Mouse (Mus musculus): ENCODE measurements around the gene U2af2. TPM values are rescaled to one million over a fixed set of nuclear protein-coding genes. Genes with fewer than 3 reads are reported as not detected.
"Not testable (repeated sequence)": the region's sequence is repeated elsewhere in the genome, so short reads cannot be mapped to it uniquely, and the experiment has no call there.

Gene U2af2
- total RNA-seq, 2 experiments from 2014 or later = 163 to 176 TPM

DNA sequence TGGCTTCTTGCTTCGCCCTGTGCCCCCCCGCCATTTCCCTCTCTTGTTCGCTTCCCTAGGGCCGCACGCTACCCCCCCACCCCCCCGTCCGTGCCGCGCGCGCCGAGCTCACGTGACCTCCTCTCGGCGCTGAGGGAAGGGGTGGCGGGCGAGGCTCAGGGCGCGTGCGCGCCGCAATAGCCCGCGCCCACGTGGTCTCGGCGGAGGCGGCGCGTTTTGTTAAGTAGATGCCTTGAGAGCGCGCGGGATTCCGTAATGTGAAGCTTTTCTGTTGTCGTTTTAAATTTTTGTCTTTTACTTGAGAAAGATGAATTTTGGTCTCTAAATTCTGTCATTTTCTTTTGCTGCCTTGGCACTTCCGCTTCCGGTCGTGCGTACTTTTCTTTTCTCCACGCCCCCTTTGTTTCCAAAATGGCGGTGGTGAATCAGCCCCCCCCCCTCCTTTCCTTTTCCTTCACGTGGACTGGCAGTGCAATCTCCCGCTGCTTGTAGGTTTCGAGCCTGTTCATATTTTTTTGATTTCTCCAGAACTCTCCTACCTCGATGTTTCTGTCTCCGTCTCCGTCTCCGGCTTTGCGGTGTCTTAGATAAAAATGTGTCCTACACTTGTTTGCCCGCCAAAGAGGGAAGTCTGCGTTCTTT is 538 bp downstream of the U2af2 start:
- DNase-seq (ENCODE audit: low spot score in 2 of 2) = peak in 1 of 2 experiments; percentile 76

DNA sequence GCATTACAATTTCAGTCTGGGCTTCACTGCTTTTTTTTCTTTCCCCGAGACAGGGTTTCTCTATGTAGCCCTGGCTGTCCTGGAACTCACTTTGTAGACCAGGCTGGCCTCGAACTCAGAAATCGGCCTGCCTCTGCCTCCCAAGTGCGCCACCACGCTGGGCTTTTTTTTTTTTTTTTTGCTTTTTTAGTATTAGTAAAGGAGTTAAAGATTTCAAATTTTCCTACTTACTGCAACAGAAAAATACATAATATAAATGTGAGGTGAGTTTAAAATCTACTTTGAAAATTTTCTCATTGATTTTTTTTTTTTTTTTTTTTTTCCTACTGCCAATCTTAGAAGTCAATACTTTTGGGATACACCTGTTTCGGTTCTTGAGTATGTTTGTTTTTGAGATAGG is 2.9 kb downstream of the U2af2 start:
- DNase-seq (ENCODE audit: low spot score in 2 of 2) = no peak

GRCm38 (mm10) chr7:5073586-5073985 is 11.6 kb downstream of the U2af2 start:
- DNase-seq (ENCODE audit: low spot score in 2 of 2) = no peak

- DNase-seq (ENCODE audit: low spot score in 2 of 2) = no peak
These were observed 13.0 kb downstream of the U2af2 start for GRCm38 (mm10) chr7:5074984-5075383.

DNA sequence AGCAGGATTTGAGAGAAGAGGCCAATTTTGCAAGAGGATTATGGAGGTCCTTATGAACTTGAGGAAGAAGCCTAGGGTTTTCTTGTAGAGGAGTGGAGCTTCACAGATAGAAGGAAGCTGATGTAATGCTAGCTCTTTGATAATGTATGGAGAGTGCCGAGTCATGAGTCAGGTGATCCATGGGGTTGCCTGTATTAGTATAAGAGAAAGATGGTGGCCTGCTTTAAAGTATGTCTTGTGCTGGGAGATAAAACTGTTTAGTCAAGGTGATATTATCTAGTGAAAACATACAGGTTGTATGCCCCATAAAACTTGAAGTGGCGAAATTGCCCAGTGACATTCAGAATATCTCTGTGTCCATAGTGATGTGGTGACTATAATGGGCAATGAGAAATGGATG is 15.0 kb downstream of the U2af2 start:
- DNase-seq (ENCODE audit: low spot score in 2 of 2) = no peak

DNA sequence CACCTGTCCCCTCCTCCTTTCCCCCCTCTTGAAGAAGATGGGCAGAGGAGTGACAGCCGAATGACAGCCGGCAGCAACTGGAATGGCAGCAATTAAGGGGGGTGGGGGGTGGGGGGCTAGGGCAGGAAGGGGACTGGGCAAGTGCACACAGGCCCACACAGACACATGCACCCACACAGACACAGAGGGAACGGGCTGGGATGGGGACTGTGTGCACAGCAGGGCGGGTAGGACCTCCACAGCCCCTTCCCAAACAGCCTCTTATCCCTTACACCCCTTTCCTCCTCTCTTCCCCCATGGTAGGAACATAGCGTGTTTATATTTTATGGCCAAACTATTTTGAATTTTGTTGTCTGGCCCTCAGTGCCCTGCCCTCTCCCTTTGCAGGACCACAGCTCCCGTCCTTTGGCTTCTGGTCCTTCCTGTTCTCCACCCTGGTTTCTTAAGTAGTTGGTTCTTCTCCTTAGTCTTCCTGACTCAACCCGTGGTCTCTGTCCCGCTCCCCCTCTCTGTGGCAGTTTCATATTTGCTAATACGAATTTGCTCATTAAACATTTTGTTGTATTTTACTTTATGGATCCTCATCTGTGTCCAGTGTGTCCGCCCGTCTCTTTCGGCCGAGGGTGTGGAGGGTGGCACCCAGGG is 17.5 kb downstream of the U2af2 start:
- not testable (repeated sequence) for DNase-seq (ENCODE audit: low spot score in 2 of 2)

DNA sequence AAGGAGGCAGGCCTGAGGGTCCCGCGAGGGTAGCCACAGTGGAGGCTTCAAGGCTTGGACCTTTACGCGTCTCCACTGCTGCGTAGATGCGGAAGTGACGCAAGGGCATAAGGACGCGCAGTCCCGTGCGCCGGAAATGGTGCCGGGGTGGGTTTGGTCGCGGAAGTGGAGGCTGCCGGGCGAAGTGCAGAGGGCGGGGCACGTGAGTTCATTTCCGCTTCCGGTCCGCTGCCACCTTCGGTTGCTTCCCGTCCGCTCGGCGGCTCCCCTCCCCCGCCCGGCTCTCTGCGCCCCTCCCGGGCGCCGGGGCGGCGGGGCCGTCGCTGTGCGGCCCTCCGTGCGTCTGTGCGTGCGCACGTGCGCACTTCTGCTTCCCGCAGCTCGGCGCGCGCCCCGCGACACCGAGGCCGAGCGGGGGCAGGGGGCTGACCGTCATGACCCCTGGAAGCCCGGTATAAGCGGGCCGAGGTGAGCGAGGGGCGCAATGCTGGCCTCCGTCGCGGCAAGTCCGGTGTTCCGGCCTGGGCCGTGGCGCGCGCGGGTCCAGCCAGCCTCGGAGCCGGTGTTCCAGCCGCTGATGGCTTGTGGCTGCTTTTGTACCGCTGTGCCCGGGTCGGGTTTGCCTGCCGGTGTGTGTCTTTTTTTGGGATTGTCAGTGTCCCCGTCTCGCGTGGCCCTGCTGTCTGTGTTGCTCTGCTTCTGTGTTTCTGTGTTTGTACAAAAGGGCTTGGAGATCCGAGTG is 18.2 kb downstream of the U2af2 start, which contains the start of gene Epn1:
Epn1 (plus strand) TSS at position 226 of the 742 bp plus-strand sequence.
- peak; percentile 94 to 98 for DNase-seq (ENCODE audit: low spot score in 2 of 2)

- DNase-seq (ENCODE audit: low spot score in 2 of 2) = no peak
These were observed 18.9 kb downstream of the U2af2 start for GRCm38 (mm10) chr7:5080815-5081214.

GRCm38 (mm10) chr7:5081241-5081640 is 19.3 kb downstream of the U2af2 start:
- no peak for DNase-seq (ENCODE audit: low spot score in 2 of 2)

DNA sequence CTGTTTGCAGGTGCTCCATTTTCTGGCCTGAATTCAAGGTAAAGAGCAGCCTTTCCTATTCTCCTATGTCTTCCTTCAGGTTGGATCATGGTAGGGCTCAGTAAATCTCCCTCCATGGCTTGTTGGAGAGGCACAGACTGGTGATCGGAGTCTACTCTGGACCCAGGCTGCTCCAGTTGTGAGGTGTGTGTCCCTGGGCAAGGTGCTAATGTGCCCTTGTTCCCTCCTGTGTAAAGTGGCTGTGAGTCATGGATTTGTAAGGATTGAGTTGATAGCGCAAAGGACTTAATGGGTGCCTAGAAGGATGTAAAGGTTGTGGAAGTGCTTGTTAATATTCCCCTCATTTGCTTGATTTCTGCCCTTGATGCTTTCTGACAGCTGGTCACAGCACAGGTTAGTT is 20.0 kb downstream of the U2af2 start:
- no peak for DNase-seq (ENCODE audit: low spot score in 2 of 2)

GRCm38 (mm10) chr7:5083325-5084105 is 21.6 kb downstream of the U2af2 start:
- no peak for DNase-seq (ENCODE audit: low spot score in 2 of 2)

DNA sequence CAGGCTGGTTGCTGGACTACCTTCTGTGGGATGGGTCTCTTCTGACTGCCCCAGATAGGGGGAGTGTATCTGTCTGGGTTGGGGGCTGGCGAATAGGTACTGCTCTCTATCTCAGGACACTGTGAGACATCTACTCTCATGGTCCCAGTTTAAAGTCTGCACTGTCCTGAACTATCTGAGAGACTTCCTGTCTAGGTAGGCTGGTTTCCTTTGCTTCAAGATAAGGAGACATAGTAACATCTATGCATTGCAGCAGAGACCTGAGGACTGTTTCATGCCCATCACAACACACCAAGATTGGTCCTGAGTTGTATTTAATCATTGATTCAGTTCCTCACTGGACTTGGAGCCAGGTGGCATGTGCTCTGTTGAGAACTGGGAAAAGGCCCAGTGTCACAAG is 23.6 kb downstream of the U2af2 start:
- no peak for DNase-seq (ENCODE audit: low spot score in 2 of 2)

DNA sequence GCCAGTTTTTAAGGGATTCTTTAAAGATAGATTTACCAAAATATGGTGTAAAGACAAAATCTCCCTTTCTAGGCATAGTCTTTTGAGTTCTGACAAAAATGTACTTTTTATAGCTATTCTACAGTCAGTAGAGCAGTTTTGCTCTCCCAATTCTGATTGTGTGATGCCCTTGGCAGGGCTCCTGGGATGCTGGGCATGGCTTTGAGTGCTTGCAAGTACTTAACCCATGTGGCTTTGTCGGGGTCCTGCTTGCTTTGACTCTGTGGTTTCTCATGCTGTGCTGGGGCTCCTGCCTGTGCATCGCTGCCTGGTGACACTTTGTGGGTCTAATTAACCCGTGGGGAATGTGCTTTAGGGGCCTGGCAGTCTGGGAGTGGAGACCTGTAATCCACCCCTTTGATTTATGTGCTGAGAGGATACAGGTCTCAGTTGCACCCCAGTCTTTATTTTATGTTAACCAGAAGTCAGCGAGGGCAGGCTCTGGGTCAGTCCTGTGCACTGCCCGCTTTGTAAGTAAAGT is 25.0 kb downstream of the U2af2 start:
- no peak for DNase-seq (ENCODE audit: low spot score in 2 of 2)

GRCm38 (mm10) chr7:5087886-5088285 is 25.9 kb downstream of the U2af2 start:
- DNase-seq (ENCODE audit: low spot score in 2 of 2) = no peak

DNA sequence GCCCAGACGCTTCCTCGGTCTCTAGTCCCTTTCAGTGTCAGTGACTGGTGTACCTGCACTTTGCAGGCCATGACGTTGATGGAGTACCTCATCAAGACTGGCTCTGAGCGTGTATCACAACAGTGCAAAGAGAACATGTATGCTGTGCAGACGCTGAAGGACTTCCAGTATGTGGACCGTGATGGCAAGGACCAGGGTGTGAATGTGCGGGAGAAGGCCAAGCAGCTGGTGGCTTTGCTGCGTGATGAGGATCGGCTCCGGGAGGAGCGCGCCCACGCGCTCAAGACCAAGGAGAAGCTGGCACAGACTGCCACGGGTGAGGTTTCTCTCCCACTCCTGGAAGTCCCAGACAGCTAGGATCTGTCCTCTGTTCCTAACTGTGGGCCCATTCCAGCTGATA is 27.9 kb downstream of the U2af2 start:
- no peak for DNase-seq (ENCODE audit: low spot score in 2 of 2)

DNA sequence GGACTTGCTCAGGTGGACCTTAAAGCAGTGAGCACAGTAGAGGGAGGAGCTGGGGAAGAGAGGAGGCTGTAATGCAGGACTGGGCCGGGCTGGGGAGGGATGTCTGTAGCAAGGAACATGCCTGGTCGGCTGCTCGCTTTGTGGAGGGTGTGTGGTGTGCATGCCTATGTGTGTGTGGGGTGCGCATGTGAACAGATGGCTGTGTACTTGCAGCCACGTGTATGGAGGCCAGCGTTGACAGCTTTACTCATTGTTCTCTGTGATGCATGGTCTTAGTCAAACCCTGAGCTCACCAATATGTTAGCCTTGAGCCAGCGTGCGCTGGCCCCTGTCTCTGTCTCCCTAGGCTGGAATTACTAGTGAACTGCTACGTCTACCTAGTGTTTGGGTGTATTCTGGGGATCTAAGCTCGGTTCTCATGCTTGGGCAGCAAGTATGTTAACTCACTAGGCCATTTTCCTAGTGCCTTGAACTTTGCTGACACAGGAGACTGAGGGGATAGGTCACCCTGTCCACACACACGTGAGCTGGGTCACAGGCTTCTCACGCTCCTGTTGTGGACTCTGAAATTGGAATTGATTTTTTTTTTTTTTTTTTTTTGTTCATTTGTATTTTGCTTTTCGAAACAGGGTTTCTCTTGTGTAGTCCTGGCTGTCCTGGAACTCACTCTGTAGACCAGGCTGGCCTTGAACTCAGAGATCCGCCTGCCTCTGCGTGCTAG is 29.2 kb downstream of the U2af2 start:
- peak; percentile 35 to 58 for DNase-seq (ENCODE audit: low spot score in 2 of 2)

- DNase-seq (ENCODE audit: low spot score in 2 of 2) = no peak
These were observed 30.4 kb downstream of the U2af2 start for GRCm38 (mm10) chr7:5092381-5092780.

DNA sequence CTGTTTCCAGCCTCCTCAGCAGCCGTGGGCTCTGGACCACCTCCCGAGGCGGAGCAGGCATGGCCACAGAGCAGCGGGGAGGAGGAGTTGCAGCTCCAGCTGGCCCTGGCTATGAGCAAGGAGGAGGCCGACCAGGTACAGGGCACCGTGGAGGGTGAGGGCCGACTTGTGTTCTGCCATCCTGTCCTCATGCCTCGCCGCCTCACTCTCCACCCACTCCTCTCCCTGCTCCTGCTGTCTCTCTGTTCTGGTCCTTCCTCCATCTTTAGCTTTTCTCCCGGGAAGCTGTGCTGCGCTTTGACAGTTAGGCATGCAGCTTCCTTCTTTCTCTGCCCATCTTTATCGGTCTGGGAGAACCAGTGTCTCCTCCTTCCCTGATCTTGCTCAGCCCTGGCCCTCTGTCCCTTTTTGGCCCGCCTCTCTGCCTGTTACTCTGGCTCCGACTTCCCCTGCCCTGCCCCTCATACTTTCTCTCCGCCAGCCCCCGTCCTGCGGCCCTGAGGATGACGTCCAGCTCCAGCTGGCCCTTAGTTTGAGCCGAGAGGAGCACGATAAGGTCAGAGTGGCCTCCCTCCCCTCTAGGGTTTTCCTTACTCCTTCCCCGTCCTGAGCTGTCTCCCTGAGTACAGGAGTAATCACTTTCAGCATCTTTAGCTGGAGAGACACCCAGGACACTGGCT is 31.0 kb downstream of the U2af2 start:
- DNase-seq (ENCODE audit: low spot score in 2 of 2) = no peak

DNA sequence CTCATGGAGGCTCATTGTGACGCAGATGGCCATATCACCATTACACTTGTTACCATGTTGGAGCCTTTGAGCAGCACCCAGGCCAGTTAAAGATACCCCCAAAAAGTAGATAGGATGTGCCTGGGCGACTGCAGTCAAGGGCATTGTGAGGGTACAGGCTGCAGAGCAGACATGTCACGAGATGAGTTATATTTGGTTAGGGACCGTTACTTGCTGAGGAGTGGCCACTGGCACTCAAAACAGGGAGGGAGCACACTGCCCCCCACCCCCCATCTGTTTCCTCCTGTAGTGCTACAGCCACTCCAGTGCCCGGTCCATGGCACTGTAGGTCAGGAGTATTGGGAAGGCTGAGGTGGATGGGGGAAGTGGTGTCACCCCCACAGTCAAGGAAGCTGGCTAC is 36.8 kb downstream of the U2af2 start:
- DNase-seq (ENCODE audit: low spot score in 2 of 2) = no peak

DNA sequence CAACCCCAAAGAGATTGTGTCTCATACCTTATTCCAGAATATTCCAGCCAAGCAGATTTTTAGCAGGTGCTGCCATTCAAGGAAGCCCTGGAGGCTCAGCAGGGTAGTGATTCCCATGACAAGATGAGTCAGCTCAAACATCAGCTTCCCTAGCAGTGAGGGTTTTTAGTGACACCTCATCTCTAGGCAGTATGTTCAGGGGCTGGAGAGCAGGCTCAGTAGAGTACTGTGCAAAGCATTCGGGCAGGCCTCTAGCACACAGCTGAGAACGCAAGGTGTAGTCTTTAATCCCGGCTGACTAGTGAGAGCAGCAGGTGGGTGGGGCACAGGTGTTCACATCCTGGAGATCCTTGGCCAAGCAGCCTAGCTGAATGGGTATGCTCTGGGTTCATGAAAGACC is 37.9 kb downstream of the U2af2 start:
- no peak for DNase-seq (ENCODE audit: low spot score in 2 of 2)

All from layer of hippocampus, postnatal 14 days (tissue).